ENCODE assay signal across 16 mouse cellular contexts in genomic region chr2:73268281-73268680, GRCm38 (mm10). TPM values are rescaled to one million over a fixed set of nuclear protein-coding genes. Genes with fewer than 3 reads are reported as not detected.
DNase-seq lines count a peak whose midpoint lies in the region; ATAC-seq lines count a peak whose summit lies in the region.
"Had no signal": no experiment of that assay in that cellular context is flagged by ENCODE, and none has a peak within 500 bp of the region (broad histone marks: within the 10 kb centered on the region; RNA-seq: fewer than 3 reads in every experiment).

No protein-coding gene starts in this region.

- H3K9ac ChIP-seq in hindbrain, embryonic 16.5 days (ENCODE audit: low read depth, low read length), result no peak overlapping the region
- H3K9ac ChIP-seq in forebrain, embryonic 16.5 days (replicated peaks; ENCODE audit: low read depth, low read length), result peak overlapping the region; percentile 43
- H3K9ac ChIP-seq: lung, embryonic 15.5 days had no signal

- peak; percentile 46 for DNase-seq in hindbrain, embryonic 10.5 days (ENCODE audit: low spot score)
- peak; percentile 35 for DNase-seq in embryo, embryonic 9.5 days (ENCODE audit: extremely low spot score)
- peak; percentile 26 for DNase-seq in naive thymus-derived CD4-positive, alpha-beta T cell, adult 2 months (ENCODE audit: low read depth)
- no peak for DNase-seq in adrenal gland, postnatal 25 days
- DNase-seq in cerebellum, adult 9-10 months, result no peak
- DNase-seq in spleen, adult 18-20 months, result no peak
- DNase-seq: adrenal gland, postnatal 36 days; cerebellum, adult 11-12 months; heart, adult 2 months; heart, postnatal 10 days; kidney, postnatal 10 days; thymus, adult 18-20 months had no signal

- peaks cover 1% of the 10 kb centered on the region; the same call in 1 of the 2 replicates for H3K36me3 ChIP-seq in hindbrain, embryonic 10.5 days
- H3K36me3 ChIP-seq in hindbrain, embryonic 16.5 days (ENCODE audit: control insufficient read depth, insufficient read depth, low read length), result no peaks in the 10 kb centered on the region
- no peaks in the 10 kb centered on the region for H3K36me3 ChIP-seq in forebrain, embryonic 16.5 days (ENCODE audit: control insufficient read depth, insufficient read depth)
- H3K36me3 ChIP-seq: lung, embryonic 15.5 days had no signal

- ATAC-seq in hindbrain, embryonic 16.5 days, result no peak
- ATAC-seq in forebrain, embryonic 16.5 days, result no peak
- ATAC-seq: inflammation-experienced regulatory T-cells, adult 6 months had no signal

- no peaks in the 10 kb centered on the region for H3K9me3 ChIP-seq in hindbrain, embryonic 10.5 days
- H3K9me3 ChIP-seq in hindbrain, embryonic 16.5 days (ENCODE audit: control insufficient read depth, low read length), result no peaks in the 10 kb centered on the region
- no peaks in the 10 kb centered on the region for H3K9me3 ChIP-seq in forebrain, embryonic 16.5 days (ENCODE audit: control insufficient read depth, low read length)
- H3K9me3 ChIP-seq: lung, embryonic 15.5 days had no signal

- 1% methylated on average over 12 of the region's 12 CpGs for WGBS in hindbrain, embryonic 10.5 days
- WGBS in hindbrain, embryonic 16.5 days, result 3% methylated on average over 12 of the region's 12 CpGs
- under 1% methylated on average over 12 of the region's 12 CpGs for WGBS in forebrain, embryonic 16.5 days

- peak overlapping the region; percentile 22 for H3K4me3 ChIP-seq in hindbrain, embryonic 10.5 days
- no peak overlapping the region for H3K4me3 ChIP-seq in hindbrain, embryonic 16.5 days (ENCODE audit: low read length)
- peak overlapping the region; percentile 20 for H3K4me3 ChIP-seq in forebrain, embryonic 16.5 days (replicated peaks; ENCODE audit: low read length)
- H3K4me3 ChIP-seq: heart, adult 2 months; lung, embryonic 15.5 days had no signal

- no peak overlapping the region for H3K4me2 ChIP-seq in hindbrain, embryonic 16.5 days (ENCODE audit: low read length)
- H3K4me2 ChIP-seq in forebrain, embryonic 16.5 days (ENCODE audit: low read length), result peak overlapping the region; percentile 41
- H3K4me2 ChIP-seq: lung, embryonic 15.5 days had no signal

- no peak overlapping the region for H3K27ac ChIP-seq in hindbrain, embryonic 10.5 days
- no peak overlapping the region for H3K27ac ChIP-seq in hindbrain, embryonic 16.5 days (ENCODE audit: low read depth, low read length)
- peak overlapping the region; percentile 55 for H3K27ac ChIP-seq in forebrain, embryonic 16.5 days (ENCODE audit: low read length)
- H3K27ac ChIP-seq: heart, adult 2 months; lung, embryonic 15.5 days had no signal

- H3K27me3 ChIP-seq in hindbrain, embryonic 10.5 days (ENCODE audit: insufficient read depth, poor library complexity, severe bottlenecking), result peaks cover 99% of the 10 kb centered on the region
- peaks cover 55% of the 10 kb centered on the region for H3K27me3 ChIP-seq in hindbrain, embryonic 16.5 days (replicated peaks; ENCODE audit: control insufficient read depth, insufficient read depth, low read length)
- H3K27me3 ChIP-seq in forebrain, embryonic 16.5 days (replicated peaks; ENCODE audit: control insufficient read depth, insufficient read depth, low read length), result peaks cover 32% of the 10 kb centered on the region

- peaks cover 82% of the 10 kb centered on the region for H3K4me1 ChIP-seq in hindbrain, embryonic 10.5 days (replicated peaks)
- H3K4me1 ChIP-seq in hindbrain, embryonic 16.5 days (ENCODE audit: control insufficient read depth, insufficient read depth, low read depth, low read length), result peaks cover 18% of the 10 kb centered on the region
- peaks cover 41% of the 10 kb centered on the region for H3K4me1 ChIP-seq in forebrain, embryonic 16.5 days (replicated peaks; ENCODE audit: control insufficient read depth, insufficient read depth, low read length)

RNA-seq across cellular contexts. Expression of gene Sp9, which starts 3.4 kb away (rescaled TPM):
- polyA plus RNA-seq in hindbrain, embryonic 10.5 days (2016; fragmentation: Nextera tagmentation; extraction: Ambion mirVana), result 1.9 and 2.3 TPM in 2 replicates
- 0.35 and 0.96 TPM in 2 replicates for polyA plus RNA-seq in hindbrain, embryonic 16.5 days (2015; fragmentation: Nextera tagmentation; extraction: Ambion mirVana)
- 6.6 and 8.8 TPM in 2 replicates for polyA plus RNA-seq in forebrain, embryonic 16.5 days (2015; fragmentation: Nextera tagmentation; extraction: Ambion mirVana)
- total RNA-seq in adrenal gland, postnatal 25 days (2021), result not detected in 2 replicates
- total RNA-seq: adrenal gland, postnatal 36 days; heart, adult 2 months; heart, postnatal 10 days had no signal
- polyA plus RNA-seq: heart, adult 2 months; inflammation-experienced regulatory T-cells, adult 6 months; lung, embryonic 15.5 days had no signal

RNA-seq across cellular contexts. Expression of gene Scrn3, which starts 44.1 kb away (rescaled TPM):
- 8.3 and 14.2 TPM in 2 replicates for polyA plus RNA-seq in hindbrain, embryonic 10.5 days (2016; fragmentation: Nextera tagmentation; extraction: Ambion mirVana)
- polyA plus RNA-seq in hindbrain, embryonic 16.5 days (2015; fragmentation: Nextera tagmentation; extraction: Ambion mirVana), result 8.2 and 8.4 TPM in 2 replicates
- 8.7 and 9.1 TPM in 2 replicates for polyA plus RNA-seq in forebrain, embryonic 16.5 days (2015; fragmentation: Nextera tagmentation; extraction: Ambion mirVana)
- total RNA-seq in adrenal gland, postnatal 25 days (2021), result 24.1 and 29.1 TPM in 2 replicates

RNA-seq across cellular contexts. Expression of gene Cir1, which starts 44.2 kb away (rescaled TPM):
- polyA plus RNA-seq in hindbrain, embryonic 10.5 days (2016; fragmentation: Nextera tagmentation; extraction: Ambion mirVana), result 11.7 and 14.9 TPM in 2 replicates
- 20.9 and 23.8 TPM in 2 replicates for polyA plus RNA-seq in hindbrain, embryonic 16.5 days (2015; fragmentation: Nextera tagmentation; extraction: Ambion mirVana)
- 24.6 and 26.6 TPM in 2 replicates for polyA plus RNA-seq in forebrain, embryonic 16.5 days (2015; fragmentation: Nextera tagmentation; extraction: Ambion mirVana)
- 22.7 and 27.6 TPM in 2 replicates for total RNA-seq in adrenal gland, postnatal 25 days (2021)

RNA-seq across cellular contexts. Expression of gene Ola1, which starts 49.6 kb away (rescaled TPM):
- polyA plus RNA-seq in hindbrain, embryonic 10.5 days (2016; fragmentation: Nextera tagmentation; extraction: Ambion mirVana), result 76.8 and 105 TPM in 2 replicates
- polyA plus RNA-seq in hindbrain, embryonic 16.5 days (2015; fragmentation: Nextera tagmentation; extraction: Ambion mirVana), result 97.0 and 110 TPM in 2 replicates
- 98.5 and 105 TPM in 2 replicates for polyA plus RNA-seq in forebrain, embryonic 16.5 days (2015; fragmentation: Nextera tagmentation; extraction: Ambion mirVana)
- total RNA-seq in adrenal gland, postnatal 25 days (2021), result 46.2 and 52.6 TPM in 2 replicates

Comparison
In these comparisons a context has a peak if more than half of its experiments do, and no peak if none do; other contexts are left out.
1. DNase-seq: peak in hindbrain, embryonic 10.5 days (single experiment), embryo, embryonic 9.5 days (single experiment) and naive thymus-derived CD4-positive, alpha-beta T cell, adult 2 months (single experiment); none in adrenal gland, postnatal 25 days (single experiment), cerebellum, adult 9-10 months (single experiment) and spleen, adult 18-20 months (0 of 2).